Mouse (Mus musculus): ENCODE measurements around the gene Sh2b2.

DNA sequence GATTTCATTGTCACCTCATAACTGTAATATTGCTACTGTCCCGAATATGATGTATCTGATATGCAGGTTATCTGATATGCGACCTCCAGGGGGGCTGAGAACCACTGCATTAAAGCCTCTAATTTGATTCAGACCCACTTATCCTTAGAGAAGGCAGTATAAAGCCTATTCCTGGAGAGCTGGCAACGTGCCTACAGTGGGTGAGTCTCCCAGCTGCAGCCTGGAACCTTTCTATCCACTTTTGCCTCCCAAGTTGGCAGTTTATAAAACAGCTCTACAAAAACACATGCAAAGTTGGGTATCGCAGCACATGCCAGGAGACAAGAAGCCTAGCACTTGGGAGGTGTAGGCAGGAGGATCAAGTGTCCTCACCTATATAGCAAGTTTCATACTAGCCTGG is 17.0 kb upstream of the Sh2b2 start:
- TF ChIP-seq CTCF (conservative IDR thresholded peaks at IDR 0.05; ENCODE audit: low read length) (no peak), POU5F1 (IDR thresholded peaks at IDR 0.05; ENCODE audit: borderline replicate concordance, low read length) (no peak), NANOG (IDR thresholded peaks at IDR 0.05; ENCODE audit: borderline replicate concordance, low read length) (no peak)
